Comparison of ENCODE assay signal across 26 mouse cellular contexts in genomic region chr13:47611439-47611838, GRCm38 (mm10).
"Had no signal": no experiment of that assay in that cellular context is flagged by ENCODE, and none has a peak within 500 bp of the region (broad histone marks: within the 10 kb centered on the region; RNA-seq: fewer than 3 reads in every experiment).

No protein-coding gene starts in this region.

- H3K9ac ChIP-seq: embryonic facial prominence, embryonic 12.5 days; embryonic facial prominence, embryonic 13.5 days; embryonic facial prominence, embryonic 15.5 days; forebrain, embryonic 12.5 days; forebrain, embryonic 13.5 days; forebrain, embryonic 15.5 days; forebrain, postnatal 0 days had no signal

- H3K27ac ChIP-seq: embryonic facial prominence, embryonic 10.5 days; embryonic facial prominence, embryonic 12.5 days; embryonic facial prominence, embryonic 13.5 days; embryonic facial prominence, embryonic 15.5 days; forebrain, embryonic 10.5 days; forebrain, embryonic 12.5 days; forebrain, embryonic 13.5 days; forebrain, embryonic 15.5 days; gastrocnemius, adult 2 months; heart, adult 2 months; heart, embryonic 10.5 days had no signal

- H3K36me3 ChIP-seq: embryonic facial prominence, embryonic 10.5 days; embryonic facial prominence, embryonic 12.5 days; embryonic facial prominence, embryonic 13.5 days; embryonic facial prominence, embryonic 15.5 days; forebrain, embryonic 10.5 days; forebrain, embryonic 12.5 days; forebrain, embryonic 15.5 days; heart, embryonic 10.5 days had no signal

- H3K27me3 ChIP-seq: embryonic facial prominence, embryonic 12.5 days; embryonic facial prominence, embryonic 13.5 days; embryonic facial prominence, embryonic 15.5 days; forebrain, embryonic 12.5 days; forebrain, embryonic 13.5 days; forebrain, embryonic 15.5 days had no signal

- H3K4me3 ChIP-seq: embryonic facial prominence, embryonic 10.5 days; embryonic facial prominence, embryonic 12.5 days; embryonic facial prominence, embryonic 13.5 days; embryonic facial prominence, embryonic 15.5 days; erythroblast, embryonic 14.5 days; forebrain, embryonic 10.5 days; forebrain, embryonic 12.5 days; forebrain, embryonic 13.5 days; forebrain, embryonic 15.5 days; gastrocnemius, adult 2 months; heart, adult 2 months; heart, embryonic 10.5 days had no signal

- H3K4me2 ChIP-seq: embryonic facial prominence, embryonic 12.5 days; embryonic facial prominence, embryonic 13.5 days; embryonic facial prominence, embryonic 15.5 days; forebrain, embryonic 12.5 days; forebrain, embryonic 13.5 days; forebrain, embryonic 15.5 days had no signal

- H3K9me3 ChIP-seq: embryonic facial prominence, embryonic 10.5 days; embryonic facial prominence, embryonic 12.5 days; embryonic facial prominence, embryonic 13.5 days; embryonic facial prominence, embryonic 15.5 days; forebrain, embryonic 10.5 days; forebrain, embryonic 12.5 days; forebrain, embryonic 15.5 days; heart, embryonic 10.5 days had no signal

- ATAC-seq: forebrain, embryonic 13.5 days; forebrain, embryonic 14.5 days; forebrain, embryonic 15.5 days; forebrain, embryonic 16.5 days; forebrain, postnatal 0 days had no signal

- H3K4me1 ChIP-seq: embryonic facial prominence, embryonic 12.5 days; embryonic facial prominence, embryonic 13.5 days; embryonic facial prominence, embryonic 15.5 days; heart, embryonic 10.5 days had no signal

- DNase-seq: cerebellum, postnatal 10 days; cerebellum, postnatal 14 days; cerebellum, postnatal 25 days; cerebellum, postnatal 36 days; embryo, embryonic 11 days; forebrain, postnatal 0 days; gastrocnemius, adult 2 months; gastrocnemius, postnatal 10 days; gastrocnemius, postnatal 14 days; gastrocnemius, postnatal 25 days; gastrocnemius, postnatal 36 days; heart, adult 11 months; heart, adult 18-20 months; heart, adult 2 months had no signal
